Mouse (Mus musculus) adrenal gland, postnatal 10 days (tissue): ENCODE measurements at regions not wholly inside any gene's neighbourhood (a gene's known extent, or its start where the extent isn't known, plus 50 kb on each side); places are given as distances from the start of the nearest gene placed in this dataset.
A peak's percentile ranks its signal among the peaks of the same experiment; 100 is the strongest.

Experiments
- DNase-seq: peaks from one replicate; pipeline ENCODE4 v3.0.0; 2021; ENCODE audit warnings: mixed read lengths

GRCm38 (mm10) chr9:80688481-80689086 is 223.3 kb upstream of the Impg1 start:
- DNase-seq = peak; percentile 40

GRCm38 (mm10) chr9:80683030-80683692 is 217.9 kb upstream of the Impg1 start:
- no peak for DNase-seq

GRCm38 (mm10) chr9:80681709-80682108 is 216.4 kb upstream of the Impg1 start:
- no peak for DNase-seq

GRCm38 (mm10) chr9:80671483-80671882 is 206.2 kb upstream of the Impg1 start:
- DNase-seq = no peak

GRCm38 (mm10) chr9:80668575-80669248 is 203.4 kb upstream of the Impg1 start:
- no peak for DNase-seq

GRCm38 (mm10) chr9:80658755-80659154 is 193.5 kb upstream of the Impg1 start:
- DNase-seq = no peak

- no peak for DNase-seq
These were observed 149.8 kb upstream of the Impg1 start for GRCm38 (mm10) chr9:80615114-80615513.

GRCm38 (mm10) chr9:80600019-80600418 is 134.7 kb upstream of the Impg1 start:
- no peak for DNase-seq

GRCm38 (mm10) chr9:80565388-80566024 is 100.2 kb upstream of the Impg1 start:
- DNase-seq = no peak

GRCm38 (mm10) chr9:80563655-80564054 is 98.4 kb upstream of the Impg1 start:
- no peak for DNase-seq

GRCm38 (mm10) chr9:80555531-80556067 is 90.3 kb upstream of the Impg1 start:
- no peak for DNase-seq
